Mouse (Mus musculus) left cerebral cortex, adult 18-20 months (tissue): ENCODE data around the gene Hist1h2ac. TPM values are rescaled to one million over a fixed set of nuclear protein-coding genes. Genes with fewer than 3 reads are reported as not detected.
"Not testable (repeated sequence)": the region's sequence is repeated elsewhere in the genome, so short reads cannot be mapped to it uniquely, and the experiment has no call there.

Experiments used
- DNase-seq, 2 experiments: peaks; one replicate each; pipeline ENCODE4 v3.0.0; 2021 to 2022; ENCODE audit warnings: low spot score in 2 of 2, mixed read lengths in 1 of 2
- long read RNA-seq, 2 experiments: library from polyadenylated mRNA; stranded (forward); transcript quantifications; one replicate each; pipeline ENCODE4 v2.0.0; 2021
- total RNA-seq, 2 experiments: library from RNA; stranded (reverse); gene quantifications; 2 replicates each; pipeline ENCODE4 v1.2.3; 2021

Gene Hist1h2ac
- 1 to 10 TPM; 2.4 to 2.5 TPM for total RNA-seq
- long read RNA-seq, experiment 1, partial matches to known transcripts: 0 of 1 reads
- long read RNA-seq, experiment 1, other reads (novel, unspliced or antisense): 0 of 1 reads
- long read RNA-seq, experiment 2: 0 reads

DNA sequence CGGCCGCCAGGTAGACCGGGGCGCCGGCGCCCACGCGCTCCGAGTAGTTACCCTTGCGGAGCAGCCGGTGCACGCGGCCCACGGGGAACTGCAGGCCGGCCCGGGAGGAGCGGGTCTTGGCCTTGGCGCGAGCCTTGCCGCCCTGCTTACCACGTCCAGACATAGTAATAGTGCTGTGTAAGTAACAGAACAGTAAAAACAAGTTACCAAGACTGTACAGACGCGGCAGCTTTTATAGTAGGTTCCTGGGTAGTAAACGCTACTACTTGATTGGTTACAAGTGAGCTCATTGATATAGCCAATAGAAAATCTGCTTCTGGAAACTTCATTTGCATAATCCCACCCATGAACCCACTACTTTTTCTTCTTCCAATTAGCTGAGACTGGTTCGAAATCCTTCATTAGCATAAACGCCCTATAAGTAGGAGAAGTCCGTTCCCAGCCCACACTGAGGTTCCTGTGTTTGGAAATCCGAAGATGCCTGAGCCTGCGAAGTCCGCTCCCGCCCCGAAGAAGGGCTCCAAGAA lies at the start of gene Hist1h2ac, which contains the start of gene Hist1h2bc:
Gene Hist1h2ac, minus strand, starts transcription at position 194 of the 527 bp plus-strand sequence.
Gene Hist1h2bc, plus strand, starts transcription at position 445 of the 527 bp plus-strand sequence.
- DNase-seq: peak; percentile 78 to 83

DNA sequence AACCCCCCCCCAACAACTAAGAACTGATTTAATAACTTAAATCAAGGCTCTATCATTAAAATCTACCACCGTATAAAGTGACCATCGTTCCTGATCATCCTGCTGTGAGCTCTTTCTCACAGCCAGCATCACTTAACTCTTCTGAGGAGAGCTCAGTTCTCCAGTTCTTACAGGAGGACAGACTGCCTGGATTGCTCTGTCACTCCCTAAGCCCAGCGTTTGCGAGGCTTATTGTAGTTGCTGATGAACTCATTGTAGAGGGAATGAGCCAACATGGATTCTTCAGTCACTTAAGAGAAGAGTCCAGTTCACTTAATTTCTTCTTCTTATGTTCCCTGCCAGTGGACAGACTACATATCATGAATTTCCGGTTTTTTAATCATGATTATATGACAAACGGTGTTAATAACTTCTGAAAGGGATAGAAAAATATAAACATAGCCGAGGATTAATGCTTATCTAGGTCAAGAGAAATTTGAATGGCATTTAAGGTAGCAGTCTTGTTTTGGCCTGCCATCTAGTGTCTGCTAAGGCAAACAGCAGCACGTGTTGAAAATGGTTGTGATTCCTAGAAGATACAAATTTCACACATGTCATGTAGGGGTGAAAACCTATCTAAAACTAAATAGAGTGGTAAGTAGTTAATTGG lies 48.5 kb upstream of the Hist1h2ac start:
- no peak for DNase-seq

DNA sequence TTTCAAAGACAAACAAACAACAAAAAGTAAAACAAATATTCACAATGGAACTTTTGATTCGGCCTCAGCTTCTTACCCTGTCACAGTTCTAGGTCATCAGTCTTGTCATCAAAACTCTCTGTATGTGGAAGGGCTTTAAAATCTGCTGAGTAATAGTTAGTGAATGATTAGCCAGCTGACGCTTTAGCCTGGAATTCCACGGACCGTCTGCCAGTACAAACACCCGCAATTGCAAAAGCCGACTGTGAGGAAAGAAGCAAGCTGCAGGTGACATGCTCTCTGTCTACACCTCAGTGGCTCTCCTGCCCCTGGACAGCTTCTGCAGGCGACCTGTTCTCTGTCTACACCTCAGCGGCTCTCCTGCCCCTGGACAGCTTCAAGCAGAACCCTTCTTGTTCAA lies 46.7 kb upstream of the Hist1h2ac start:
- no peak for DNase-seq

GRCm38 (mm10) chr13:23729706-23730105 lies 46.0 kb upstream of the Hist1h2ac start:
- no peak for DNase-seq

DNA sequence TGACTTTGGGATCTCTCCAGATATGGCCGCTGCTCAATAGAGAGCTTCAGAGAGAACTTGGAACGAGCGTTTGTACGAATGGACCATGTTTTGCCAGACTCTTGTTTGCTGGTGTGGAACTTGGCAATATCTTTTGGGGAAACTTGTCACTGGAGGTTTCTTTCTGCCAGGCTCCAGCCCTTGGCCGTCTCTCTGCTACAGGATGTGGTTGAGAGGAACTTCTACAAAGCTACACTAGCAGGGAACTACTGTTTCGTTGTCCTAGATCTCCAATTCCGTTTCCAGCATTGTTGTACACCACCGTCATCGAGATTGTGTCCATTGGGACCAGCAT lies 45.4 kb upstream of the Hist1h2ac start:
- no peak for DNase-seq

DNA sequence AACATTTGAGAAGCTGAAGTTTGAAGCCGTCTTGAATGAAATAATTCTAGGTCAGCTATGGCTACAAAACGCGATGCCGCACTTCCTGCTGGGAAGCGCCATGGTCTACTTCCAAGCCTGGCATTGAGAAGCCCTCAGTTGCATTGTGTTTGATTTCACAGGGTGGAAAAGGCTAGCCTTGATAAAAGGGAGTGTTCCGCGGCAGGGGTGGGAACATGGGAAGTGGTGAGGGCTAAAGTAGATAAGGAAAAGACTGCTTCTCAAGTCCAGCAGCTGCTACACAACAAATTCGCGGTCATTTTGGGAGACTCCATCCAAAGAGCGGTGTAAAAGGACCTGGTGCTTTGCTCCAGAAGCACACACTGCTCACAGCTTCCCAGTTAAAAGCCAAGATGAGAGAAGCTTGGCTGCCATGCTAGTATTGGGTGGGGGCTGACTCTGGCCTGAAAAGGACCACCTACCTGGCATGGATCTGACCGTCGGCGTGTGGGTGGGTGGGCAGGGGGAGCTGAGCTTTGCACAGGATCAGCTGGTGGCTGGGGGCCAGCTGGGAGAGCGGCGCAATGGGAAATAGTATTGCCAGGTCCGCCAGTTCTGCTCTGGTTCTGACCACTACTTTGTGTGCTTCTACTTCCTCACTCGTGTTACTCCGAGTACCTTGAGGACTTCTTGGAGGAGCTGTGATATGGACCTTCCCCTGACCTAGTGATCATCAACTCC lies 44.9 kb upstream of the Hist1h2ac start:
- no peak for DNase-seq

DNA sequence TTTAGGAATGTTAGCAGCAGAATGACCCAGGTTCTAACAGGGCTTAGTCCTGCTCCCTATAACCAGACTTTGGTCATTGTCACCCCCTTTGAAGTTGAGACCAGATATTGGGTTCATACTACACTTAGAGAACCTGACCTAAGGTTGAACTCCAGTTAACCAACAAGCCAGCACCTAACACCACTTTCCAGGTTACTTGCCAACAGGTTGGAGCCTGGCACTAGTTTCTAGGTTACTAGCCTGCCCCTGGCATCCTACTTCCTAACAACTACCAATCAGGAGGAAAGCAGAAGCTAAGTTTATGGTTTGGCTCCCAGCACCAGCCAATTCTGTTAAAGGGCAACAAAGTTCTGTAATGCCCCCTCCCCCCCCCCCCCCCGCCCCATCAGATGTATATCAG lies 41.5 kb upstream of the Hist1h2ac start:
- no peak for DNase-seq

- no peak for DNase-seq
Observed at GRCm38 (mm10) chr13:23724239-23724638, 40.5 kb upstream of the Hist1h2ac start.

GRCm38 (mm10) chr13:23717593-23718245 lies 34.0 kb upstream of the Hist1h2ac start:
- DNase-seq: not testable (repeated sequence)

GRCm38 (mm10) chr13:23717176-23717575 lies 33.4 kb upstream of the Hist1h2ac start:
- no peak for DNase-seq

DNA sequence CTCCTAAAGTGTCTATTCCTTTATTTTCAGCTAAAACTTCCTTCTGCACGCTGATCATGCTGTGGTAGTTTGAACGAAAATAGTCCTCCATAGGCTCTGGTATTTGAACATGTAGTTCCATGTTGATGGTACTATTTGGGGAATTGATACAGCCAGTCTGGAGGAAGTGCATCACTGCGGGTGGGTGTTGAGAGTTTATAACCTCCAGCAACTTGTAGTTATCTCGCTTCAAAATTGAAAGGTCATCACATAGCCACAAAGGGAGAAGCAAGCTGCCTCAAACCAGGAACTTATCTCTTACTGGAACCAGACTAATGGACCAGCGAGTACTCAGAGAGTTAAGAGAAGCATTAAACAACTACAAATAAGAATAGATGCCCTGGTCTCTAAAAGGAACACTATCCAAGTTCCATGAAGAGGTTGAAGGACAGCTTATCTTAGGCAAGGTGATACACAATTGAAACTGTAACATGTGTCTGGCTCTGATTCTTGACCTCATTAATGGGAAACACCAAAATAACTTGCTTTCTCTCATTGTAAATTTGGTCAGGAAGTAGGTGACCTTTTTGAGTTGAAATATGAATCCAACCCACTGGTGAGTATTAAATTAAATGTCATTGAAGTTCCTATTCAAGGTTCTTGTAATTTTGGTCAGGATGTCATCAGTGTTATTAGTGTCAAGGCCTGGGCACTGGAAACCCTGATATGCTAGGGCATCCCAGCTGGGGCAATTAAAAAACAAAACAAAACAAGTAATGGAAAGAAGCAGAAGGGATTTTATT lies 32.7 kb upstream of the Hist1h2ac start:
- no peak for DNase-seq

DNA sequence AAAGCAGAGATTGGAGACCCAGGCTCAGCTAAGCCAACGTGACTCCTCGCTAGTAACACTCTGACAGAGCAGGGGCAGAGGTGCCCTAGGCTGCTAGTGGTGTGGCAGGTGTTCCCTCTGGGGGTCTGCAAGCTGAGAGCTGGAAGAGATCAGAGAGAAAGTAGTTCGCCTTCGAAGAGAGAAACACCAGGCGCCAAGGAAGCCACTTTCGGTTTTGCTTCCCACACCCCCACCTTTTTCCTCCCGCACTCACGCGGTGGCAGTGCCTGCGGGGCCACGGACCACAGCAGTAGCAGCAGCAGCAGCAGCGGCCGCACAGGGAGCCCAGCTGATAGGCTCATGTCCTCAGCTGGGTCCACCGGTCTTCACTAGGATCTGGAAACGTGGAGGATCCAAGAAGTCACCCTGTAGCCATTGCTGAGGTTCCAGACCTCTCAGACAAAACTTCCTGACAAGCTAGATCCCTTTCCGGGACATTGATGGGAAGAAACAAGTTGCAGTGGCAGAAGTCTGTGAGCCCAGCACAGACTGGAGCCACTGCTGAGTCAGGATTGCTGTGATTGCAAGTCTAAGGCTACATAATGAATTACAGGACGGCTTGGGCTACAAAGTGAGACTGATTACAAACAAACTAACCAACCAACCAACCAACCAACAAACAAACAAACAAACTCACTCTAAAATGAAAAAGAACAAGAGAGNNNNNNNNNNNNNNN lies 26.8 kb upstream of the Hist1h2ac start, which contains the start of gene Hfe:
Gene Hfe, minus strand, starts transcription at position 481 of the 716 bp plus-strand sequence.
- DNase-seq: peak; percentile 16 to 42

GRCm38 (mm10) chr13:23709714-23710373 lies 26.1 kb upstream of the Hist1h2ac start:
- no peak for DNase-seq

DNA sequence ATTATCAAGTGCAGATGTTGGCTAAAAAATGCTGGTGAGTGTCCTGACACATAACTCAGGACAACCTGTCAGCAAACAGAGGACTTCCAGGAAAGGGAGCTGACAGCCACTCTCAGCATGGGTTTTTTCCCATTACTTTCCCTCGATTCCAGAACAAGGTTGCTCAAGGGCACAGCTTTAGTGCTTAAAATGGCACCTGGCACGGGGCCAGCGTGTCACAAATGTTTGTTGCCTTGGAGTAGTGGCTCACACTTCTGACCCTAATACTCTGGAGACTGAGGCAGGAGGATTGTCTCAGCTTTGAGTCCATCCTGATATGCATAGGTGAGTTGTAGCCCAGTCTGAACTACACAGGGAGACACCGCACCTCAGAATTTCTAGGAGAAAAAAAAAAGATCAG lies 24.9 kb upstream of the Hist1h2ac start:
- DNase-seq: no peak

- no peak for DNase-seq
Observed at GRCm38 (mm10) chr13:23708041-23708440, 24.3 kb upstream of the Hist1h2ac start.

- no peak for DNase-seq
Observed at GRCm38 (mm10) chr13:23706771-23707170, 23.0 kb upstream of the Hist1h2ac start.

DNA sequence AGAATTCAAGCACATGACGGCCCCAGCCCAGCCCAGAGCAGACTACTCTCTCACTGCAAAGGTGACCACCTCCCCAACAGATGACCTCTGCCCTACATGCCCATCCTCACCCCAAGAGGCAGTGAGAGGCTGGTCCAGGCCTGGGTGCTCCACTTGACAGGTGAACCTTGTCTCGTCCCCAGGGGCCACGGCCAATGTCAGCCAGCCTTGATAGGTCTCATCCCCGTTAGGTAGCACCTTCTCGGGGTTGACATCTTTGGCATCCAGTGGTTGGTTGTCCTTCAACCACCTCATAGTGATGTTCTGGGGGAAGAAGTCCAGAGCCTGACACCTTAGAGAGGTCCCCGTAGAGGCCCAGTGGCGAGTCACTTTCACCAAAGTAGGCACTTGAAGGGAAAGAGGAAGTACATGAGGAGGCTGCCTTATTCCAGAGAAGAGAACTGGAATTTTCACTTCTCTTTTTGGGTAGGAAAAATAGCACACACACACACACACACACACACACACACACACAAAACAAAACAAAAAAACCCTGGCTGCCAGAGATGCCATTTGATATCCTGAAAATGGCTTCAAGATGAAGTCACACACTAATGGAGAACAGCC lies 22.1 kb upstream of the Hist1h2ac start:
- DNase-seq: no peak

- DNase-seq: not testable (repeated sequence)
Observed at GRCm38 (mm10) chr13:23702801-23703200, 19.1 kb upstream of the Hist1h2ac start.

- DNase-seq: no peak
Observed at GRCm38 (mm10) chr13:23702220-23702619, 18.5 kb upstream of the Hist1h2ac start.
